Mouse (Mus musculus) hindbrain, embryonic 15.5 days (tissue): ENCODE data around the gene Nrsn2. TPM values are rescaled to one million over a fixed set of nuclear protein-coding genes. Genes with fewer than 3 reads are reported as not detected.
A peak's percentile ranks its signal among the peaks of the same experiment; 100 is the strongest.

Source experiments
- ATAC-seq: fragments of 200-750 bp; cut with Nextera tagmentation; 2 replicates; pipeline ENCODE4 v1.8.0; 2017; ENCODE audit warnings: low read depth, moderate number of reproducible peaks, moderate TSS enrichment; ENCODE audit not compliant: low FRiP score
- H3K27ac ChIP-seq: fragments of 300-500 bp; sonication (generic); replicated peaks from 2 replicates; pipeline ENCODE4 v1.5.1; 2015; ENCODE audit warnings: mild to moderate bottlenecking, inconsistent platforms
- H3K27me3 ChIP-seq: fragments of 300-500 bp; sonication (generic); 2 replicates; pipeline ENCODE4 v1.6.1; 2015; ENCODE audit warnings: control low read depth, inconsistent platforms
- H3K36me3 ChIP-seq: fragments of 300-500 bp; sonication (generic); 2 replicates; pipeline ENCODE4 v1.6.1; 2015; ENCODE audit warnings: control low read depth, inconsistent platforms
- H3K4me1 ChIP-seq: fragments of 300-500 bp; sonication (generic); replicated peaks from 2 replicates; pipeline ENCODE4 v1.6.1; 2015; ENCODE audit warnings: control low read depth, inconsistent platforms
- H3K4me2 ChIP-seq: fragments of 300-500 bp; sonication (generic); 2 replicates; pipeline ENCODE4 v1.6.1; 2015; ENCODE audit warnings: moderate library complexity, mild to moderate bottlenecking, inconsistent platforms
- H3K4me3 ChIP-seq: fragments of 300-500 bp; sonication (generic); 2 replicates; pipeline ENCODE4 v1.5.1; 2015; ENCODE audit warnings: mild to moderate bottlenecking, inconsistent platforms
- H3K9ac ChIP-seq: fragments of 300-500 bp; sonication (generic); 2 replicates; pipeline ENCODE4 v1.6.1; 2015; ENCODE audit warnings: inconsistent platforms
- H3K9me3 ChIP-seq: fragments of 300-500 bp; sonication (generic); 2 replicates; pipeline ENCODE4 v1.6.1; 2016; ENCODE audit warnings: control low read depth, inconsistent platforms
- WGBS: fragments of 180-500 bp; shearing (Covaris S2); methylation state at CpG from one replicate; pipeline ENCODE4 v1.1.7; 2015; 5-methylcytosine and 5-hydroxymethylcytosine counted together
- polyA plus RNA-seq: library from polyadenylated mRNA; unstranded; fragments of >200 nt; fragmentation: Nextera tagmentation; extraction: Ambion mirVana; gene quantifications from 2 replicates; pipeline ENCODE4 v1.2.1, GENCODE M21; 2015

Gene Nrsn2
- polyA plus RNA-seq, 1 experiment from 2014 or later, result 60.3 TPM

- H3K36me3 ChIP-seq, result no peaks in the 10 kb centered on the region
- WGBS, result 53% methylated on average over 11 of the region's 11 CpGs
- H3K4me2 ChIP-seq, result no peak overlapping the region
- H3K4me3 ChIP-seq, result no peak overlapping the region
- H3K9me3 ChIP-seq, result no peaks in the 10 kb centered on the region
- H3K27ac ChIP-seq, result no peak overlapping the region
- peaks cover 15% of the 10 kb centered on the region for H3K4me1 ChIP-seq
- no peak for ATAC-seq
- no peak overlapping the region for H3K9ac ChIP-seq
- H3K27me3 ChIP-seq, result no peaks in the 10 kb centered on the region
Observed at GRCm38 (mm10) chr2:152335289-152335820, 41.1 kb downstream of the Nrsn2 start.

DNA sequence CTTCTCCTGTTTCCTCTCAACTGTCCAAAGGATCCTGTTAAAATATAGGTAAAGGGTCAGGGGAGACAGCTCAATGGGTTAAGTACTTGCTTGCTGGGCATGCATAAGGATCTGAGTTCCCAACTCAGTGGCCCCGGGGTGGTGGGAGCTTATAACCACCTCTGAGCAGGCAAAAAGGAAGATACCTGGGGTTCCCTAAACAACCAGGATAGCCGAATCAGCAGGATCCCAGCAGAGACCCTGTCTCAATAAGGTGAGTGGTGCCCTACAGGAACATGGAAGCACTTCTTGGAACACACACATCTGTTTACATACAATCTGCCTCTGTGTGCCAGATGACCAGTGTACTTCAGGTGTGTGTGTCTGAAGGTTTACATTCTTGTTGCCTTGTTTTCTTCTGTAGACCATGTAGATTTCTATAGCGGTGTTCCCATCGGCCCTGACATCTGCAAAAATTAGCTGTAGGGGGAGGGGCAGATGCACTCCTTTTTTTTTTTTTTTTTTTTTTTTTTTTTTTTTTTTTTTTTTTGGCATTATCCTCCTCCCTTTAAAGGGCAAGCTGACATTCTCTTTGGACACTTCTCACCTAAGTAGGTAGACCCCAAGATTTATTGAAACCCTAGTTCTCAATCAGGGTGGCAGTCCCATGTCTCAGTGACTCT is 43.0 kb downstream of the Nrsn2 start:
- no peak for ATAC-seq
- H3K4me2 ChIP-seq, result no peak overlapping the region
- no peaks in the 10 kb centered on the region for H3K27me3 ChIP-seq
- H3K9me3 ChIP-seq, result no peaks in the 10 kb centered on the region
- no peak overlapping the region for H3K27ac ChIP-seq
- H3K4me3 ChIP-seq, result no peak overlapping the region
- no peak overlapping the region for H3K9ac ChIP-seq
- 78% methylated on average over 4 of the region's 4 CpGs for WGBS
- peaks cover 22% of the 10 kb centered on the region for H3K4me1 ChIP-seq
- H3K36me3 ChIP-seq, result peaks cover 3% of the 10 kb centered on the region

- Histone ChIP-seq H3K27me3 (no peaks in the 10 kb centered on the region), H3K9ac (peak within 1 kb of the TSS; percentile 83), H3K9me3 (no peaks in the 10 kb centered on the region), H3K36me3 (peaks cover 3% of the 10 kb centered on the region), H3K4me3 (peak within 1 kb of the TSS; percentile 72), H3K4me1 (peaks cover 22% of the 10 kb centered on the region), H3K27ac (peak within 1 kb of the TSS; percentile 90), H3K4me2 (peak within 1 kb of the TSS; percentile 70)
- ATAC-seq, result peak; percentile 96
- WGBS, result 0% methylated on average over 54 of the region's 54 CpGs
Observed at GRCm38 (mm10) chr2:152332101-152332825, 44.2 kb downstream of the Nrsn2 start, which contains the start of gene Rbck1. Gene Rbck1 (minus strand): TSS chr2:152332653.

- ATAC-seq, result no peak
- H3K27me3 ChIP-seq, result no peaks in the 10 kb centered on the region
- peaks cover 8% of the 10 kb centered on the region for H3K36me3 ChIP-seq
- no peak overlapping the region for H3K9ac ChIP-seq
- H3K4me1 ChIP-seq, result peaks cover 22% of the 10 kb centered on the region
- H3K4me2 ChIP-seq, result peak overlapping the region; percentile 70
- WGBS, result 68% methylated on average over 7 of the region's 7 CpGs
- peak overlapping the region; percentile 72 for H3K4me3 ChIP-seq
- no peak overlapping the region for H3K27ac ChIP-seq
- H3K9me3 ChIP-seq, result no peaks in the 10 kb centered on the region
Observed at GRCm38 (mm10) chr2:152330858-152331423, 45.5 kb downstream of the Nrsn2 start.

- ATAC-seq, result no peak
Observed at GRCm38 (mm10) chr2:152327980-152328379, 48.5 kb downstream of the Nrsn2 start.

GRCm38 (mm10) chr2:152326654-152327053 is 49.8 kb downstream of the Nrsn2 start:
- Histone ChIP-seq H3K4me3 (no peak overlapping the region), H3K27ac (no peak overlapping the region), H3K9me3 (no peaks in the 10 kb centered on the region), H3K4me2 (no peak overlapping the region), H3K36me3 (peaks cover 48% of the 10 kb centered on the region), H3K27me3 (no peaks in the 10 kb centered on the region), H3K4me1 (peaks cover 21% of the 10 kb centered on the region), H3K9ac (no peak overlapping the region)
- WGBS, result 92% methylated on average over 8 of the region's 8 CpGs
- no peak for ATAC-seq

More at GRCm38 (mm10) chr2:152327980-152328379, 48.5 kb downstream of the Nrsn2 start:
- Histone ChIP-seq H3K4me1 (peaks cover 22% of the 10 kb centered on the region), H3K27me3 (no peaks in the 10 kb centered on the region), H3K36me3 (peaks cover 36% of the 10 kb centered on the region), H3K4me3 (no peak overlapping the region), H3K9ac (no peak overlapping the region), H3K4me2 (no peak overlapping the region), H3K27ac (no peak overlapping the region), H3K9me3 (no peaks in the 10 kb centered on the region)
- WGBS, result 82% methylated on average over 5 of the region's 5 CpGs

DNA sequence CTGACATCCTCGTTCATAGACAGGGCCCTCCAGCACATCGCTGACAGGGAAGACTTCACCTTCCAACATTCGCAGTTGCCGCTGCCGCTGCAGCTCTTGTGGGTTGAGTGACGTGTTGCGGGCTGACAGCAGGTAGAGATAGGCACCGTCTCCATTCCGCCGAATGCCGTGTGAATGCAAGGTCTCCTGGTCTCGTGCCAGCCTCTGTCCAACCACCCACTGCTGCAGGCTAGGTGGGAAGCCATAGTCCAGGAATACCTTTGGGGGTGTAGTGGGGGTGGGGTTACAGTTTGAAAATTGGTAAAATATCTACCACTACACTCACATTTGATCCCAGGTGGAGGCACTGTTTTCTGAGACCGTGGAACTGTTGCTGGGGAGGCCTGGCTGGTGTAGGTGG is 50.3 kb downstream of the Nrsn2 start:
- Histone ChIP-seq H3K4me3 (no peak overlapping the region), H3K36me3 (peaks cover 49% of the 10 kb centered on the region), H3K9ac (no peak overlapping the region), H3K9me3 (no peaks in the 10 kb centered on the region), H3K4me1 (peaks cover 16% of the 10 kb centered on the region), H3K4me2 (no peak overlapping the region), H3K27me3 (no peaks in the 10 kb centered on the region), H3K27ac (no peak overlapping the region)
- 92% methylated on average over 13 of the region's 13 CpGs for WGBS
- no peak for ATAC-seq

DNA sequence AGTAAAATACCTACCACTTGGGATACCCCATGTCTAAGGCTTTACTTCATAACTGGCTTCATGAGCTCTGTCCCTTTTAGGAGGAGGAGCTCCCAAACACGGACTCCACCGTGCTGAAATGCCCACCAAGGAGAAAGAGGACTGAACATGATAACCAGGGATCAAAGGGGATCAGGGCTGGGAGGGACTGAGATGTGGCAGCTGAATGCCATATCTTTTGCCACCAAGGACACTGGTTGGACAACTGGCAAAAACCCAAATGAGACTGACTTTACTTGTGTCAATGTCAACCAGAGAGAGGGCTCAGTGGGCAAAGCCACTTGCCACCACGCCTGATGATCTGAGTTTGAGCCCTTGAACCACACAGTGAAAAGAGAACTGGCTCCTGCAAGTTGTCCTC is 51.6 kb downstream of the Nrsn2 start:
- Histone ChIP-seq H3K36me3 (peaks cover 62% of the 10 kb centered on the region), H3K4me3 (no peak overlapping the region), H3K9me3 (no peaks in the 10 kb centered on the region), H3K4me1 (peaks cover 3% of the 10 kb centered on the region; the same call in 1 of the 2 replicates), H3K4me2 (no peak overlapping the region), H3K9ac (no peak overlapping the region), H3K27me3 (no peaks in the 10 kb centered on the region), H3K27ac (no peak overlapping the region)
- WGBS, result 92% methylated on average over 3 of the region's 3 CpGs
- no peak for ATAC-seq

- H3K9ac ChIP-seq, result no peak overlapping the region
- H3K36me3 ChIP-seq, result peaks cover 65% of the 10 kb centered on the region
- no peak overlapping the region for H3K27ac ChIP-seq
- H3K4me1 ChIP-seq, result no peaks in the 10 kb centered on the region
- 95% methylated on average over 14 of the region's 14 CpGs for WGBS
- H3K9me3 ChIP-seq, result no peaks in the 10 kb centered on the region
- ATAC-seq, result no peak
- H3K4me3 ChIP-seq, result no peak overlapping the region
- H3K4me2 ChIP-seq, result no peak overlapping the region
- H3K27me3 ChIP-seq, result no peaks in the 10 kb centered on the region
Observed at GRCm38 (mm10) chr2:152323971-152324370, 52.5 kb downstream of the Nrsn2 start.

DNA sequence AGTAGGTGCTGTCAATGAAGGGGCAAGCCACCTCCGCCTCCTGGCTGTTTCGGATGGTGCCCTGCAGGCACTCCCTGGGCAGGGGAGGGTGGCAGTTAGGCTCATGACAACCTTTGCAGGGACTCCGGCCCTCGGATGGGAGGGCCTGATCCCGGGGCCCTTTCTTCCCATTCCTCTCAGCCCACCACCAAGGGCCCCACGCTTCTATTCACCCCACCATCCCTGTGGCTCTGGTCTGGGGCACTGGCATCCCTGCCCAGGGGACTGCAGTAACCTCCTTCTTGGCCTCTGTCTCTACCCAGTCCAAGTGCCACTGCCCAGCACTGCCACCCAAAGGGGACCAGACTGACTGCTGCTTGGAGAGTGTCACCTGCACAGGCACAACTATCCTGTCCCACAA is 54.2 kb downstream of the Nrsn2 start:
- H3K27ac ChIP-seq, result no peak overlapping the region
- WGBS, result 95% methylated on average over 6 of the region's 6 CpGs

DNA sequence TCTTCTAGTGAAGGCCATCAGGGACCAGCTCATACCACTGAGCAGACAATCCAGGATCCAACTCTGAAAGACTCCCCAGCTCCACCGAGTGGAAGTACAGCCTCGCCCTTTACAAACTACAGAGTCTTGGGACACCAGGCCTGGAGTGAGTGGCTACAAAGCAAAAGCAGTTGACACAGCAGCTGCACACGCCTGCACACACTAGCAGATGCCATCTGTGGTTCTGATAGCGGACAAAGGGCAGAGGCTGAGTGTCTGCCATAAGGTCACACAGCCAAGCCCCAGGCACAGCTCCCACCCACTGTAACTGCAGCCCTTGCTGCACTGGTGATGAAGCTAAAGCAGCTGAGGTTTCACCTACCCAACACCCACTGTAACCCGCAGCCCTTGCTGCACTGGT is 54.9 kb downstream of the Nrsn2 start:
- Histone ChIP-seq H3K9me3 (no peaks in the 10 kb centered on the region), H3K4me2 (no peak overlapping the region), H3K9ac (no peak overlapping the region), H3K36me3 (peaks cover 81% of the 10 kb centered on the region), H3K27ac (no peak overlapping the region), H3K27me3 (no peaks in the 10 kb centered on the region), H3K4me1 (no peaks in the 10 kb centered on the region), H3K4me3 (no peak overlapping the region)
- ATAC-seq, result no peak
- WGBS, result 87% methylated on average over 5 of the region's 5 CpGs

More for the DNA sequence above, 54.2 kb downstream of the Nrsn2 start:
- Histone ChIP-seq H3K4me2 (no peak overlapping the region), H3K9me3 (no peaks in the 10 kb centered on the region), H3K9ac (no peak overlapping the region), H3K27me3 (no peaks in the 10 kb centered on the region), H3K4me3 (no peak overlapping the region), H3K4me1 (no peaks in the 10 kb centered on the region), H3K36me3 (peaks cover 75% of the 10 kb centered on the region)
- ATAC-seq, result no peak
